Mouse (Mus musculus): ENCODE results near the gene Gpc6. TPM values are rescaled to one million over a fixed set of nuclear protein-coding genes. Genes with fewer than 3 reads are reported as not detected.
"Not testable (repeated sequence)": the region's sequence is repeated elsewhere in the genome, so short reads cannot be mapped to it uniquely, and the experiment has no call there.

The Gpc6 gene
- polyA plus RNA-seq, 3 experiments from 2014 or later, result 0.17 TPM; not detected in 2

- ATAC-seq, result no peak
Observed at GRCm38 (mm10) chr14:117379979-117380378, 454.9 kb downstream of the Gpc6 start.

- ATAC-seq, result no peak
Observed at GRCm38 (mm10) chr14:117383188-117383587, 458.1 kb downstream of the Gpc6 start.

GRCm38 (mm10) chr14:117384096-117384770 is 459.1 kb downstream of the Gpc6 start:
- ATAC-seq, result no peak

GRCm38 (mm10) chr14:117385731-117386270 is 460.7 kb downstream of the Gpc6 start:
- ATAC-seq, result no peak

GRCm38 (mm10) chr14:117390794-117391320 is 465.7 kb downstream of the Gpc6 start:
- no peak for ATAC-seq

- ATAC-seq, result no peak
Observed at GRCm38 (mm10) chr14:117391412-117391811, 466.3 kb downstream of the Gpc6 start.

GRCm38 (mm10) chr14:117397165-117397564 is 472.1 kb downstream of the Gpc6 start:
- no peak for ATAC-seq

GRCm38 (mm10) chr14:117407824-117408524 is 482.9 kb downstream of the Gpc6 start:
- no peak for ATAC-seq

GRCm38 (mm10) chr14:117408525-117408835 is 483.4 kb downstream of the Gpc6 start:
- no peak for ATAC-seq

GRCm38 (mm10) chr14:117409778-117410177 is 484.7 kb downstream of the Gpc6 start:
- no peak for ATAC-seq

GRCm38 (mm10) chr14:117410511-117410910 is 485.4 kb downstream of the Gpc6 start:
- no peak for ATAC-seq

GRCm38 (mm10) chr14:117415045-117415444 is 489.9 kb downstream of the Gpc6 start:
- ATAC-seq, result no peak

GRCm38 (mm10) chr14:117419561-117420218 is 494.6 kb downstream of the Gpc6 start:
- ATAC-seq, result no peak

GRCm38 (mm10) chr14:117421170-117421569 is 496.1 kb downstream of the Gpc6 start:
- no peak for ATAC-seq

GRCm38 (mm10) chr14:117426116-117426515 is 501.0 kb downstream of the Gpc6 start:
- ATAC-seq, result no peak

- ATAC-seq, result no peak
Observed at GRCm38 (mm10) chr14:117427776-117428175, 502.7 kb downstream of the Gpc6 start.

GRCm38 (mm10) chr14:117435739-117436138 is 510.6 kb downstream of the Gpc6 start:
- no peak for ATAC-seq

GRCm38 (mm10) chr14:117446675-117447231 is 521.6 kb downstream of the Gpc6 start:
- not testable (repeated sequence) for ATAC-seq

- no peak for ATAC-seq
Observed at GRCm38 (mm10) chr14:117451391-117451991, 526.4 kb downstream of the Gpc6 start.

- no peak for ATAC-seq
Observed at GRCm38 (mm10) chr14:117452150-117452549, 527.0 kb downstream of the Gpc6 start.

GRCm38 (mm10) chr14:117473378-117473777 is 548.3 kb downstream of the Gpc6 start:
- no peak for ATAC-seq

- no peak for ATAC-seq
Observed at GRCm38 (mm10) chr14:117478879-117479278, 553.8 kb downstream of the Gpc6 start.
